Mouse (Mus musculus): ENCODE data around the gene Lsp1. TPM values are rescaled to one million over a fixed set of nuclear protein-coding genes. Genes with fewer than 3 reads are reported as not detected.

Gene Lsp1
- total RNA-seq, 1 experiment = 13.7 TPM

GRCm38 (mm10) chr7:142538766-142539165 is 78.2 kb downstream of the Lsp1 start:
- H3K36me3 ChIP-seq (ENCODE audit: control insufficient read depth, insufficient read depth, low read length, poor library complexity, severe bottlenecking) = peaks cover 8% of the 10 kb centered on the region; the same call in 1 of the 2 replicates
- no peak overlapping the region for H3K4me3 ChIP-seq (ENCODE audit: insufficient read depth in 1 of 2, low read depth in 1 of 2, low read length in 2 of 2, poor library complexity in 1 of 2, severe bottlenecking in 1 of 2)
- H3K27ac ChIP-seq (ENCODE audit: insufficient read depth, low read depth, low read length, poor library complexity, severe bottlenecking) = no peak overlapping the region
- H3K9me3 ChIP-seq (ENCODE audit: control insufficient read depth, insufficient read depth, low read depth, low read length) = no peaks in the 10 kb centered on the region
- H3K4me1 ChIP-seq (ENCODE audit: control insufficient read depth in 2 of 2, insufficient read depth in 2 of 2, low read length in 2 of 2, poor library complexity in 1 of 2) = peaks cover 2 to 17% of the 10 kb centered on the region in 2 experiments; a peak in 3 of 4 replicates
- no peak for TF ChIP-seq MAFK (IDR thresholded peaks at IDR 0.05; ENCODE audit: insufficient read depth, low read depth, low read length)
- DNase-seq (ENCODE audit: low read depth, low spot score) = no peak
- H3K9ac ChIP-seq (ENCODE audit: insufficient read depth, low read depth, low read length, poor library complexity, severe bottlenecking) = no peak overlapping the region
- in situ Hi-C loops (cut with MboI; ENCODE audit: low sequenced_read_pairs in 2 of 2, unreplicated experiment in 2 of 2) = no loop called here

DNA sequence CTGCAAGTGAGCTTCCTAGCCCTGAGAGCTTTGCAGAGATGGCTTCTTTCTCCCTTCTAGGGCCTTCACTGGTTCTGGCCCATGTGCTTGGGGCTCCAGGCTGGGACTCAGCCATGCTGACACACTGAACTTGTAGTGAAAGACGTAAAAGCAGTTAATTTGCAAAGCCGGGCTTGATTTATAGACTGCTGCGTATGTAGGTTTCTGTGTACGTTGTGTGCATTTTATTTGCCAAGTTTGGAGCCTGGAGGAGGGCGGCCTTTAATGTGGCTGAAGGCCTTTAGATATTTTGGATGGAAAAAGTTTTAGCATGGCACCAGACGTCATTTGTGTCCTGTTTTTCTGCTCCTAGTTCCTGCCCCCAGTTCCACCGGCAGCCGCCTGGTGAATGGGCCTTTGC is 79.2 kb downstream of the Lsp1 start:
- peaks cover 8% of the 10 kb centered on the region; the same call in 1 of the 2 replicates for H3K36me3 ChIP-seq (ENCODE audit: control insufficient read depth, insufficient read depth, low read length, poor library complexity, severe bottlenecking)
- no peak overlapping the region for H3K9ac ChIP-seq (ENCODE audit: insufficient read depth, low read depth, low read length, poor library complexity, severe bottlenecking)
- in situ Hi-C loops (cut with MboI; ENCODE audit: low sequenced_read_pairs in 2 of 2, unreplicated experiment in 2 of 2) = no loop called here
- DNase-seq (ENCODE audit: low read depth, low spot score) = no peak
- no peak overlapping the region for H3K4me3 ChIP-seq (ENCODE audit: insufficient read depth in 1 of 2, low read depth in 1 of 2, low read length in 2 of 2, poor library complexity in 1 of 2, severe bottlenecking in 1 of 2)
- H3K27ac ChIP-seq (ENCODE audit: insufficient read depth, low read depth, low read length, poor library complexity, severe bottlenecking) = no peak overlapping the region
- H3K4me1 ChIP-seq (ENCODE audit: control insufficient read depth in 2 of 2, insufficient read depth in 2 of 2, low read length in 2 of 2, poor library complexity in 1 of 2) = peaks cover 0 to 8% of the 10 kb centered on the region in 2 experiments; a peak in 1 of 4 replicates
- no peak for TF ChIP-seq HCFC1 (IDR thresholded peaks at IDR 0.05; ENCODE audit: borderline replicate concordance, insufficient read depth, low read length)
- TF ChIP-seq CHD2 (IDR thresholded peaks at IDR 0.05; ENCODE audit: low read depth, low read length) = no peak
- no peak for TF ChIP-seq ZC3H11A (IDR thresholded peaks at IDR 0.05; ENCODE audit: borderline replicate concordance, low read depth, low read length)
- no peak for TF ChIP-seq ZNF384 (IDR thresholded peaks at IDR 0.05; ENCODE audit: low read depth, low read length)
- TF ChIP-seq MAFK (IDR thresholded peaks at IDR 0.05; ENCODE audit: insufficient read depth, low read depth, low read length) = no peak
- H3K9me3 ChIP-seq (ENCODE audit: control insufficient read depth, insufficient read depth, low read depth, low read length) = no peaks in the 10 kb centered on the region

GRCm38 (mm10) chr7:142542771-142543303 is 82.2 kb downstream of the Lsp1 start:
- no peak for DNase-seq (ENCODE audit: low read depth, low spot score)

More at GRCm38 (mm10) chr7:142542771-142543303, 82.2 kb downstream of the Lsp1 start:
- Histone ChIP-seq H3K4me3 (ENCODE audit: insufficient read depth in 1 of 2, low read depth in 1 of 2, low read length in 2 of 2, poor library complexity in 1 of 2, severe bottlenecking in 1 of 2) (no peak overlapping the region), H3K36me3 (ENCODE audit: control insufficient read depth, insufficient read depth, low read length, poor library complexity, severe bottlenecking) (peaks cover 6% of the 10 kb centered on the region; the same call in 1 of the 2 replicates), H3K4me1 (ENCODE audit: control insufficient read depth in 2 of 2, insufficient read depth in 2 of 2, low read length in 2 of 2, poor library complexity in 1 of 2) (peaks cover 0 to 4% of the 10 kb centered on the region in 2 experiments; a peak in 1 of 4 replicates), H3K9ac (ENCODE audit: insufficient read depth, low read depth, low read length, poor library complexity, severe bottlenecking) (no peak overlapping the region), H3K9me3 (ENCODE audit: control insufficient read depth, insufficient read depth, low read depth, low read length) (no peaks in the 10 kb centered on the region), H3K27ac (ENCODE audit: insufficient read depth, low read depth, low read length, poor library complexity, severe bottlenecking) (no peak overlapping the region)
- in situ Hi-C loops (cut with MboI; ENCODE audit: low sequenced_read_pairs in 2 of 2, unreplicated experiment in 2 of 2) = no loop called here
- TF ChIP-seq CHD2 (IDR thresholded peaks at IDR 0.05; ENCODE audit: low read depth, low read length) (no peak), MAFK (IDR thresholded peaks at IDR 0.05; ENCODE audit: insufficient read depth, low read depth, low read length) (no peak), ZNF384 (IDR thresholded peaks at IDR 0.05; ENCODE audit: low read depth, low read length) (no peak), ZC3H11A (IDR thresholded peaks at IDR 0.05; ENCODE audit: borderline replicate concordance, low read depth, low read length) (no peak), HCFC1 (IDR thresholded peaks at IDR 0.05; ENCODE audit: borderline replicate concordance, insufficient read depth, low read length) (no peak)

Other genes starting within 250 kb of the Lsp1 start
- gene Gm7579, start 248.9 kb upstream of the Lsp1 start, total RNA-seq (2012; rRNA removed) = not detected in 2 replicates
- not detected in 2 replicates for gene Krtap5-5, start 230.8 kb upstream of the Lsp1 start, total RNA-seq (2012; rRNA removed)
- gene Gm40460, start 219.7 kb upstream of the Lsp1 start, total RNA-seq (2012; rRNA removed) = not detected in 2 replicates
- gene Gm2431, start 202.5 kb upstream of the Lsp1 start, total RNA-seq (2012; rRNA removed) = not detected in 2 replicates
- not detected in 2 replicates for gene Gm4559, start 186.4 kb upstream of the Lsp1 start, total RNA-seq (2012; rRNA removed)
- not detected in 2 replicates for gene Krtap5-1, start 163.7 kb upstream of the Lsp1 start, total RNA-seq (2012; rRNA removed)
- not detected in 2 replicates for gene Krtap5-4, start 157.3 kb upstream of the Lsp1 start, total RNA-seq (2012; rRNA removed)
- 0.53 and 0.71 TPM in 2 replicates for gene Ifitm10, start 87.1 kb upstream of the Lsp1 start, total RNA-seq (2012; rRNA removed)
- gene Gm49369, start 78.1 kb upstream of the Lsp1 start, total RNA-seq (2012; rRNA removed) = 6.6 and 17.8 TPM in 2 replicates
- gene Ctsd, start 72.8 kb upstream of the Lsp1 start, total RNA-seq (2012; rRNA removed) = 535 and 745 TPM in 2 replicates
- gene Syt8, start 26.0 kb upstream of the Lsp1 start, total RNA-seq (2012; rRNA removed) = 0.42 and 0.94 TPM in 2 replicates
- gene Tnni2, start 19.0 kb upstream of the Lsp1 start, total RNA-seq (2012; rRNA removed) = 1.6 and 3.7 TPM in 2 replicates
- 1.3 and 6.4 TPM in 2 replicates for gene Tnnt3, start 38.0 kb downstream of the Lsp1 start, total RNA-seq (2012; rRNA removed)
- 45.6 and 49.1 TPM in 2 replicates for gene Mrpl23, start 71.9 kb downstream of the Lsp1 start, total RNA-seq (2012; rRNA removed)
- 44.4 and 66.4 TPM in 2 replicates for gene Igf2, start 206.0 kb downstream of the Lsp1 start, total RNA-seq (2012; rRNA removed)
- 0.16 and 0.40 TPM in 2 replicates for gene Gm49394, start 209.1 kb downstream of the Lsp1 start, total RNA-seq (2012; rRNA removed)

All from ES-E14 (cell line).